Mouse (Mus musculus) C2C12 (cell line): ENCODE data around the gene Hsp90ab1. TPM values are rescaled to one million over a fixed set of nuclear protein-coding genes. Genes with fewer than 3 reads are reported as not detected.

Experiments
- H3K27me3 ChIP-seq: one replicate; pipeline ENCODE4 v1.6.1; 2011; ENCODE audit not compliant: control insufficient read depth, insufficient read depth, insufficient read length
- H3K36me3 ChIP-seq: one replicate; pipeline ENCODE4 v1.6.1; 2011; ENCODE audit not compliant: control insufficient read depth, insufficient read depth
- H3K4me3 ChIP-seq: one replicate; pipeline ENCODE4 v1.5.1; 2011; ENCODE audit warnings: mild to moderate bottlenecking, control low read depth; ENCODE audit not compliant: poor library complexity, insufficient read depth, severe bottlenecking
- H3K79me2 ChIP-seq: one replicate; pipeline ENCODE4 v1.6.1; 2011; ENCODE audit not compliant: control insufficient read depth, insufficient read depth
- H3K79me3 ChIP-seq: one replicate; pipeline ENCODE4 v1.6.1; 2011; ENCODE audit warnings: low read depth, control low read depth
- H3ac ChIP-seq: one replicate; pipeline ENCODE3; 2011; ENCODE audit warnings: low read depth; ENCODE audit not compliant: control insufficient read depth, insufficient read length
- CEBPB ChIP-seq: IDR thresholded peaks from one replicate; pipeline ENCODE4 v1.6.1; 2011; ENCODE audit warnings: low read depth, mild to moderate bottlenecking, control low read depth, moderate library complexity
- CTCF ChIP-seq: IDR thresholded peaks from one replicate; pipeline ENCODE4 v1.5.1; 2011; ENCODE audit not compliant: control insufficient read depth, insufficient read depth, insufficient read length
- FOSL1 ChIP-seq: IDR thresholded peaks from one replicate; pipeline ENCODE4 v1.8.0; 2011; ENCODE audit warnings: mild to moderate bottlenecking, low read length; ENCODE audit not compliant: poor library complexity, insufficient read depth, severe bottlenecking
- MAX ChIP-seq: IDR thresholded peaks from one replicate; pipeline ENCODE4 v1.6.1; 2011; ENCODE audit warnings: mild to moderate bottlenecking, control low read depth
- MYOD1 ChIP-seq: IDR thresholded peaks from one replicate; pipeline ENCODE4 v1.6.1; 2011; ENCODE audit warnings: low read depth; ENCODE audit not compliant: control insufficient read depth, insufficient read length
- MYOG ChIP-seq: IDR thresholded peaks from one replicate; pipeline ENCODE4 v1.6.1; 2011; ENCODE audit not compliant: control insufficient read depth, insufficient read length; ENCODE audit errors: extremely low read depth
- USF1 ChIP-seq: IDR thresholded peaks from one replicate; pipeline ENCODE4 v1.6.1; 2011; ENCODE audit warnings: low read depth, mild to moderate bottlenecking, control low read depth, moderate library complexity
- polyA plus RNA-seq: library from polyadenylated mRNA; unstranded; fragments of >200 nt; fragmentation: generic; extraction: Trizol; gene quantifications from one replicate; pipeline ENCODE4 v1.2.1, GENCODE M21; 2012; ENCODE audit warnings: missing spikeins

Hsp90ab1 gene
- polyA plus RNA-seq, 1 experiment, result 2,021 TPM

DNA sequence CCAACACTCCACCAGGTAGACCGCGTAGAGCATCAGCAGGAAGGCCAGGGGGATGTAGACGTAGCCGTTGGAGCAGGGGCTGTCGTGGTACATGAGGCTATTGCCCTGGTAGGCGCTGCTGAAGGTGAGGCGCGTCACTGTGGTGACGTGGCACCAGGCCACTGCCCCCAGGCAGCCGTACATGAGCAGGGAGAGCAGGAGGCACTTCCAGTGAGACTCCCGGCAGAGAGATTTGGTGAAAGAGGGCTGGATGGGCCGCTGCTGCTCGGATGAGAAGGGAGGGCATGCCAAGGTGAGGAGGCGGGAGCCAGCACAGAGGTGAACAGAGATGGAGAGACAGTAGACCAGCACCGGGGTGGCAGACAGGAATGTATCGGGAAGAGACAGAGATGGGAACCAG, 26.1 kb downstream of the Hsp90ab1 start:
- Histone ChIP-seq H3K79me3 (no peaks in the 10 kb centered on the region), H3K36me3 (no peaks in the 10 kb centered on the region), H3K27me3 (peaks cover 37% of the 10 kb centered on the region), H3ac (no peak overlapping the region), H3K79me2 (no peaks in the 10 kb centered on the region), H3K4me3 (no peak overlapping the region)
- TF ChIP-seq MYOG (no peak), FOSL1 (no peak)

DNA sequence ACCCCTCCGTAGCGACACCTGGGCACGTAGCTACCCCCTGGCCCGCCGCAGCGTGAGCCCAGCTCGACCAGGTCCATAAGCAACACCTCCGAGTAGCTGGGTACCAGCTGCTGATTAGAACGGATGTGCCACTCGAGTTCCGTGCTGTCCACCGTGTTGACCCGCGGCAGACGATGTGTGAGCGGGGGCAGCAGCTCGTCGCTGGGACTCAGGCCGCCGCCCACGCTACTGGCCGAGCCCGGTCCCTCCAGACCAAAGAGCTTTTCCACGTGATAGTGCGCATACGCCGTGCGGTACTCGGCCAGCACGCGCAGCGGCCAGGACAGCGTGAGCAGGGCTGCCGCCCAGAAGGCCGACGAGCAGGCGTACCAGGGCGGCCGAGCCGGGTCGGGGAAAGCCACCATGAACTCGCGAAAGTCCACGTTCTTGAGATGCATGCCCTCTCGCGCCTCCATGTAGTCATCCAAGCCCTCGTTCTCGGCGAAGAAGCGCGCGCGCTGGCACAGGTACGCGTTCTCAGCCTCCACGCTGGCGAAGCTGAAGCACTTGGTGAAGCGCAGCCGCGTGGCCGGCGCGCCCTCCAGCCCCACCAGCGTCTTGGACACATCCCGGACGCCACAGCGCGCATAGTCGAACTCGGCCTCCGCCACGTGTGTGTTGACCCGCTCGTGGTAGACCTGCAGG, 27.7 kb downstream of the Hsp90ab1 start:
- Histone ChIP-seq H3K36me3 (no peaks in the 10 kb centered on the region), H3K79me2 (no peaks in the 10 kb centered on the region), H3ac (no peak overlapping the region), H3K79me3 (no peaks in the 10 kb centered on the region), H3K27me3 (peaks cover 48% of the 10 kb centered on the region), H3K4me3 (no peak overlapping the region)
- TF ChIP-seq USF1 (no peak), MYOG (no peak), CEBPB (no peak), MAX (no peak), FOSL1 (no peak), CTCF (no peak), MYOD1 (no peak)

DNA sequence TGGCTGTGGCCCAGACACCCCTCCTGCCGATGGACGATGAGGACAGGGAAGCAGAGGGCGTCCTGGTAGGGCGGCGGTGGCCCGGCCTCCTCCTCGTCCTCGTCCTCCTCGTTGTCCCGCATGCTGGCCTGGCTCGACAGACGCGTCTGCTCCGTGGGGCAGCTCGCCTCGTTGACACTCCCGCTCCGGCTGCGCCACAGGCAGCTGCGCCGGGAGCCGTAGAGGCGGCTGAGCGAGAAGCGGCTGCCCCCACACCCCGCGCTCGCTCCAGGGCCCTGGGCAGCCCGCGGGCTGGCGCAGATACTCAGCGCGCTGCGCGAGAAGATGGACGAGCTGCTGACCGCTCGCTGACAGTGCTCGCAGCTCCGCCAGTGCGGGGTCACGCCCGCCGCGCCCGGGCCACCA, 28.2 kb downstream of the Hsp90ab1 start:
- TF ChIP-seq MYOD1 (no peak), MYOG (no peak), CTCF (no peak), MAX (no peak), USF1 (no peak), FOSL1 (no peak), CEBPB (no peak)
- H3K79me3 ChIP-seq, result no peaks in the 10 kb centered on the region
- peaks cover 48% of the 10 kb centered on the region for H3K27me3 ChIP-seq
- H3K4me3 ChIP-seq, result no peak overlapping the region
- no peaks in the 10 kb centered on the region for H3K36me3 ChIP-seq
- H3ac ChIP-seq, result no peak overlapping the region
- no peaks in the 10 kb centered on the region for H3K79me2 ChIP-seq

DNA sequence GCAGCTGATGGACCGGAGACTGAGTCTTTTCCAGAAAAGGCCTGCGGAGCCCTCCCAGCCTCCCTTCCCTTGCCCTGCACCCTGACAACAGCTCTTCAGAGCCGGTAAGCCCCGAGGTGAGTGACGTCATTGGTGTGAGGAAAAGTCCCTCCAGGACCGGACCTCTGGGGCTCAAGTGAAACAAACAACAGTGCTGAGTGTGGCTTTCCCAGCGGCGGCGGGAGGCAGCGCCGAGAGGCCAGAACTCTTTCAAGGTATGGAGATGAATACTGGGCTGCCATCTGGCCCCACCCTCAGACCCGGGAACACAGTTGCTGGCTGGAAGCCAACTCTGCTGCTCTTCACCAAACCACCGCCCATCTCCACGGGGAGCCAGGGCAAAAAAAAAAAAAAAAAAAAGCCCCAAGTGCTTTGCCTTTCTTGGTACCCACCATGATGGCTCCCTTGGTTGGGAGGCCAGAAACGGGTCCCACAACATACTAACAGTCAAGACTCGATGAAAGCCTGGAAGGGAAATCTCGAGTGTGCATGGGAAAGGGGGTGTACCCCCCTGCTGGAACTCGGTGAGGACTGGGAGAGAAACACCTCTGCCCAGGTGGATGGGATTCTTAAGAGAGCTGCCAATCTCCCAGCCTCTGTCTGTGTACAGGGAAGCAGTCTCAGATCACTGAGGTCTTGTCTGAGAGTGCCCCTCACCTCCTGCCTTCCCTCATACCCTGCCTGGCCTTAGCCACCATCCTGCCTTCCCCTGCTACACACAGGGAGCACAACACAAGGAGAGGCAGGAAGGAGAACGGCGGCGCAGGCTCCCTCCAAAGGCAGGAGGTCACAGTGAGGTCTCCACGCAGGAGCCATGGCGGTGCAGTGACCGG, 28.8 kb downstream of the Hsp90ab1 start:
- H3K36me3 ChIP-seq, result no peaks in the 10 kb centered on the region
- H3K79me3 ChIP-seq, result no peaks in the 10 kb centered on the region
- H3K79me2 ChIP-seq, result no peaks in the 10 kb centered on the region
- no peak overlapping the region for H3K4me3 ChIP-seq
- no peak overlapping the region for H3ac ChIP-seq
- no peak for TF ChIP-seq USF1
- TF ChIP-seq MYOG, result no peak
- no peak for TF ChIP-seq MYOD1
- peaks cover 55% of the 10 kb centered on the region for H3K27me3 ChIP-seq

DNA sequence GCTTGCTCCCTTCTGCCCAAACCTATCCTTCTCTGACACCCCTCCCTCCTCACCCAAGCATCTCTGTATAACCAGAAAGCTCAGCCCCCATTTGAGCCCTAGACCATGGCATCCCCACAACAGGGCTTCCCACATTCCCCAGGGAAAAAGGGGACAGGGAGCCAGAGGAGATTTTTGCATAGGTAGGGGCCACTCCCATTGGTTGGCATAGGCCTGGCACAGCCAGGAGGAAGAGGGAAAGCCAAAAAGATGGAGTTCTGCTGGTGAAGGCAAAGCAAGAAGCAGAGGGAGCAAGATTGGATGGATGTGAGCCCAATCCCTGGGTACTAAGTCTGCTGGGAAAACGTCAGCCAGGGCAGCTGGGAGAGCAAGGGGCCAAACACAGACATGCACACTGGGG, 30.0 kb downstream of the Hsp90ab1 start:
- H3K4me3 ChIP-seq, result no peak overlapping the region
- H3K36me3 ChIP-seq, result no peaks in the 10 kb centered on the region
- no peaks in the 10 kb centered on the region for H3K79me3 ChIP-seq
- no peak overlapping the region for H3ac ChIP-seq
- TF ChIP-seq CTCF, result no peak
- no peak for TF ChIP-seq MYOG
- TF ChIP-seq MAX, result no peak
- TF ChIP-seq FOSL1, result no peak
- no peak for TF ChIP-seq CEBPB
- no peak for TF ChIP-seq USF1
- no peak for TF ChIP-seq MYOD1
- peaks cover 60% of the 10 kb centered on the region for H3K27me3 ChIP-seq
- H3K79me2 ChIP-seq, result no peaks in the 10 kb centered on the region

DNA sequence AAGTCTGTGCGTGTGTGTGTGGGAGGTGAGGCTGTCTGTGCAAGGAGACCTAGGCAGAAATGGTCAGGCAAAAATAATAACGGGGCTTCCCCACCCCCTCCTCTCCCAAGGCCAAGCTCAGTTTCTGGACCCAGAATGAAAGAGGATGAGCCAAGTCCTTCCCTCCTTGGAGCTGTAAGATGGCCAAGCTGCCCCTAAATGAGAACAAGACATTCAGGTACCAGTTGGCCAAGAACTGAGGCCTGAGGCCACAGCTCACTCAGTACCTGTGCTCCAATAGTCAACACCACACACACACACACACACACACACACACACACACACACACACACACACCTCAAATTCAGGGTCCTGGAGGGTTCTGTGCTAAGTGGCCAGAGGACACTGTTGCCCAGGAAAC, 30.4 kb downstream of the Hsp90ab1 start:
- Histone ChIP-seq H3K79me3 (no peaks in the 10 kb centered on the region), H3K27me3 (peaks cover 62% of the 10 kb centered on the region), H3K4me3 (no peak overlapping the region), H3ac (no peak overlapping the region), H3K36me3 (no peaks in the 10 kb centered on the region), H3K79me2 (no peaks in the 10 kb centered on the region)
- TF ChIP-seq MYOD1, result no peak
- no peak for TF ChIP-seq MYOG
- no peak for TF ChIP-seq MAX
- TF ChIP-seq FOSL1, result no peak
- TF ChIP-seq USF1, result no peak
- TF ChIP-seq CTCF, result no peak
- no peak for TF ChIP-seq CEBPB
